Mouse (Mus musculus): ENCODE measurements around the gene Dis3l.

GRCm38 (mm10) chr9:64369871-64370270, 28.8 kb upstream of the Dis3l start:
- TF ChIP-seq CTCF (IDR thresholded peaks at IDR 0.05; ENCODE audit: low read depth) (no peak), EP300 (optimal IDR thresholded peaks at IDR 0.05) (no peak)
